Mouse (Mus musculus): ENCODE measurements around the gene Dmrtc2. TPM values are rescaled to one million over a fixed set of nuclear protein-coding genes. Genes with fewer than 3 reads are reported as not detected.

Gene Dmrtc2
- polyA plus RNA-seq, 1 experiment from 2014 or later = not detected

- DNase-seq (ENCODE audit: low spot score) (peak; percentile 60), ATAC-seq (ENCODE audit: insufficient read depth, low FRiP score, low TSS enrichment) (no peak)
- peak within 1 kb of the TSS; percentile 76 for H3K4me2 ChIP-seq (ENCODE audit: low read depth)
- H3K27ac ChIP-seq (ENCODE audit: low read depth, low read length) = peak within 1 kb of the TSS; percentile 63
- H3K27me3 ChIP-seq (ENCODE audit: control insufficient read depth, insufficient read depth, low read length) = no peaks in the 10 kb centered on the region
- peak within 1 kb of the TSS; percentile 75 for H3K9ac ChIP-seq (ENCODE audit: low read length)
- no peaks in the 10 kb centered on the region; the same call in 1 of the 2 replicates for H3K4me1 ChIP-seq (ENCODE audit: control insufficient read depth, insufficient read depth, low read length)
- 8% methylated on average over 50 of the region's 68 CpGs for WGBS
- no peaks in the 10 kb centered on the region for H3K9me3 ChIP-seq (ENCODE audit: control insufficient read depth, low read length)
- H3K36me3 ChIP-seq (ENCODE audit: control insufficient read depth, insufficient read depth, low read length) = no peaks in the 10 kb centered on the region
- peak within 1 kb of the TSS; percentile 63 for H3K4me3 ChIP-seq (ENCODE audit: low read depth, low read length)
Observed at GRCm38 (mm10) chr7:24902630-24903443, 33.0 kb downstream of the Dmrtc2 start, which contains the start of gene Arhgef1. TSS of gene Arhgef1 (plus strand) at chr7:24902912.

- H3K4me1 ChIP-seq (ENCODE audit: control insufficient read depth, insufficient read depth, low read length) = no peaks in the 10 kb centered on the region; the same call in 1 of the 2 replicates
- H3K4me3 ChIP-seq (ENCODE audit: low read depth, low read length) = peak overlapping the region; percentile 63
- peak overlapping the region; percentile 76 for H3K4me2 ChIP-seq (ENCODE audit: low read depth)
- H3K27ac ChIP-seq (ENCODE audit: low read depth, low read length) = no peak overlapping the region
- WGBS = 46% methylated on average over 10 of the region's 10 CpGs
- DNase-seq (ENCODE audit: low spot score) = no peak
- no peaks in the 10 kb centered on the region for H3K9me3 ChIP-seq (ENCODE audit: control insufficient read depth, low read length)
- no peak for ATAC-seq (ENCODE audit: insufficient read depth, low FRiP score, low TSS enrichment)
- H3K27me3 ChIP-seq (ENCODE audit: control insufficient read depth, insufficient read depth, low read length) = no peaks in the 10 kb centered on the region
- no peaks in the 10 kb centered on the region for H3K36me3 ChIP-seq (ENCODE audit: control insufficient read depth, insufficient read depth, low read length)
- peak overlapping the region; percentile 75 for H3K9ac ChIP-seq (ENCODE audit: low read length)
Observed at GRCm38 (mm10) chr7:24903444-24903825, 33.6 kb downstream of the Dmrtc2 start.

- DNase-seq (ENCODE audit: low spot score) = peak; percentile 98
- Histone ChIP-seq H3K9me3 (ENCODE audit: control insufficient read depth, low read length) (no peaks in the 10 kb centered on the region), H3K4me1 (ENCODE audit: control insufficient read depth, insufficient read depth, low read length) (no peaks in the 10 kb centered on the region; the same call in 1 of the 2 replicates), H3K4me3 (ENCODE audit: low read depth, low read length) (peak overlapping the region; percentile 63), H3K4me2 (ENCODE audit: low read depth) (peak overlapping the region; percentile 76), H3K9ac (ENCODE audit: low read length) (peak overlapping the region; percentile 71), H3K36me3 (ENCODE audit: control insufficient read depth, insufficient read depth, low read length) (no peaks in the 10 kb centered on the region), H3K27me3 (ENCODE audit: control insufficient read depth, insufficient read depth, low read length) (no peaks in the 10 kb centered on the region), H3K27ac (ENCODE audit: low read depth, low read length) (no peak overlapping the region)
- peak; percentile 96 for ATAC-seq (ENCODE audit: insufficient read depth, low FRiP score, low TSS enrichment)
- WGBS = 0% methylated on average over 30 of the region's 30 CpGs
Observed at GRCm38 (mm10) chr7:24904070-24904483, 34.2 kb downstream of the Dmrtc2 start.

- ATAC-seq (ENCODE audit: insufficient read depth, low FRiP score, low TSS enrichment) (peak; percentile 49; the same call in 1 of the 2 replicates), DNase-seq (ENCODE audit: low spot score) (peak; percentile 75)
- Histone ChIP-seq H3K9ac (ENCODE audit: low read length) (peak overlapping the region; percentile 71; the same call in 1 of the 2 replicates), H3K9me3 (ENCODE audit: control insufficient read depth, low read length) (no peaks in the 10 kb centered on the region), H3K27me3 (ENCODE audit: control insufficient read depth, insufficient read depth, low read length) (no peaks in the 10 kb centered on the region), H3K4me1 (ENCODE audit: control insufficient read depth, insufficient read depth, low read length) (no peaks in the 10 kb centered on the region; the same call in 1 of the 2 replicates), H3K4me3 (ENCODE audit: low read depth, low read length) (peak overlapping the region; percentile 63), H3K27ac (ENCODE audit: low read depth, low read length) (no peak overlapping the region), H3K36me3 (ENCODE audit: control insufficient read depth, insufficient read depth, low read length) (no peaks in the 10 kb centered on the region), H3K4me2 (ENCODE audit: low read depth) (peak overlapping the region; percentile 76)
- WGBS = 18% methylated on average over 3 of the region's 3 CpGs
Observed at GRCm38 (mm10) chr7:24904936-24905335, 35.1 kb downstream of the Dmrtc2 start.

GRCm38 (mm10) chr7:24906551-24906950, 36.7 kb downstream of the Dmrtc2 start:
- WGBS = 30% methylated on average over 6 of the region's 6 CpGs
- no peaks in the 10 kb centered on the region; the same call in 1 of the 2 replicates for H3K4me1 ChIP-seq (ENCODE audit: control insufficient read depth, insufficient read depth, low read length)
- no peak overlapping the region for H3K27ac ChIP-seq (ENCODE audit: low read depth, low read length)
- no peaks in the 10 kb centered on the region for H3K27me3 ChIP-seq (ENCODE audit: control insufficient read depth, insufficient read depth, low read length)
- H3K4me3 ChIP-seq (ENCODE audit: low read depth, low read length) = no peak overlapping the region
- ATAC-seq (ENCODE audit: insufficient read depth, low FRiP score, low TSS enrichment) = no peak
- H3K4me2 ChIP-seq (ENCODE audit: low read depth) = no peak overlapping the region
- no peak for DNase-seq (ENCODE audit: low spot score)
- H3K36me3 ChIP-seq (ENCODE audit: control insufficient read depth, insufficient read depth, low read length) = no peaks in the 10 kb centered on the region; the same call in 1 of the 2 replicates
- no peak overlapping the region for H3K9ac ChIP-seq (ENCODE audit: low read length)
- no peaks in the 10 kb centered on the region for H3K9me3 ChIP-seq (ENCODE audit: control insufficient read depth, low read length)

GRCm38 (mm10) chr7:24907211-24907748, 37.4 kb downstream of the Dmrtc2 start:
- H3K4me2 ChIP-seq (ENCODE audit: low read depth) = no peak overlapping the region
- WGBS = 22% methylated on average over 12 of the region's 13 CpGs
- no peaks in the 10 kb centered on the region; the same call in 1 of the 2 replicates for H3K36me3 ChIP-seq (ENCODE audit: control insufficient read depth, insufficient read depth, low read length)
- H3K27me3 ChIP-seq (ENCODE audit: control insufficient read depth, insufficient read depth, low read length) = no peaks in the 10 kb centered on the region
- H3K9me3 ChIP-seq (ENCODE audit: control insufficient read depth, low read length) = no peaks in the 10 kb centered on the region
- H3K4me1 ChIP-seq (ENCODE audit: control insufficient read depth, insufficient read depth, low read length) = no peaks in the 10 kb centered on the region; the same call in 1 of the 2 replicates
- ATAC-seq (ENCODE audit: insufficient read depth, low FRiP score, low TSS enrichment) (no peak), DNase-seq (ENCODE audit: low spot score) (no peak)
- no peak overlapping the region for H3K9ac ChIP-seq (ENCODE audit: low read length)
- H3K27ac ChIP-seq (ENCODE audit: low read depth, low read length) = no peak overlapping the region
- H3K4me3 ChIP-seq (ENCODE audit: low read depth, low read length) = no peak overlapping the region

GRCm38 (mm10) chr7:24912480-24912879, 42.6 kb downstream of the Dmrtc2 start:
- no peak overlapping the region for H3K4me3 ChIP-seq (ENCODE audit: low read depth, low read length)
- no peak for ATAC-seq (ENCODE audit: insufficient read depth, low FRiP score, low TSS enrichment)
- H3K9me3 ChIP-seq (ENCODE audit: control insufficient read depth, low read length) = no peaks in the 10 kb centered on the region
- H3K4me2 ChIP-seq (ENCODE audit: low read depth) = no peak overlapping the region
- no peaks in the 10 kb centered on the region for H3K27me3 ChIP-seq (ENCODE audit: control insufficient read depth, insufficient read depth, low read length)
- H3K9ac ChIP-seq (ENCODE audit: low read length) = no peak overlapping the region
- WGBS = 94% methylated on average over 14 of the region's 14 CpGs
- no peaks in the 10 kb centered on the region; the same call in 1 of the 2 replicates for H3K36me3 ChIP-seq (ENCODE audit: control insufficient read depth, insufficient read depth, low read length)
- H3K4me1 ChIP-seq (ENCODE audit: control insufficient read depth, insufficient read depth, low read length) = no peaks in the 10 kb centered on the region
- H3K27ac ChIP-seq (ENCODE audit: low read depth, low read length) = no peak overlapping the region
- no peak for DNase-seq (ENCODE audit: low spot score)

GRCm38 (mm10) chr7:24918763-24919323, 49.0 kb downstream of the Dmrtc2 start:
- 92% methylated on average over 20 of the region's 20 CpGs for WGBS
- ATAC-seq (ENCODE audit: insufficient read depth, low FRiP score, low TSS enrichment) = no peak

More at GRCm38 (mm10) chr7:24918763-24919323, 49.0 kb downstream of the Dmrtc2 start:
- H3K4me1 ChIP-seq (ENCODE audit: control insufficient read depth, insufficient read depth, low read length) = no peaks in the 10 kb centered on the region
- H3K9ac ChIP-seq (ENCODE audit: low read length) = no peak overlapping the region
- no peak for DNase-seq (ENCODE audit: low spot score)
- H3K4me3 ChIP-seq (ENCODE audit: low read depth, low read length) = no peak overlapping the region
- H3K36me3 ChIP-seq (ENCODE audit: control insufficient read depth, insufficient read depth, low read length) = peaks cover 27% of the 10 kb centered on the region
- H3K27ac ChIP-seq (ENCODE audit: low read depth, low read length) = no peak overlapping the region
- no peaks in the 10 kb centered on the region for H3K9me3 ChIP-seq (ENCODE audit: control insufficient read depth, low read length)
- H3K4me2 ChIP-seq (ENCODE audit: low read depth) = no peak overlapping the region
- no peaks in the 10 kb centered on the region for H3K27me3 ChIP-seq (ENCODE audit: control insufficient read depth, insufficient read depth, low read length)
